Mouse (Mus musculus) ES-CJ7 (cell line): ENCODE data around the gene Dchs1.

Source experiments
- DNase-seq: peaks from one replicate; pipeline ENCODE4 v3.0.0; 2011; ENCODE audit warnings: low read depth, low spot score

Dchs1 gene

DNA sequence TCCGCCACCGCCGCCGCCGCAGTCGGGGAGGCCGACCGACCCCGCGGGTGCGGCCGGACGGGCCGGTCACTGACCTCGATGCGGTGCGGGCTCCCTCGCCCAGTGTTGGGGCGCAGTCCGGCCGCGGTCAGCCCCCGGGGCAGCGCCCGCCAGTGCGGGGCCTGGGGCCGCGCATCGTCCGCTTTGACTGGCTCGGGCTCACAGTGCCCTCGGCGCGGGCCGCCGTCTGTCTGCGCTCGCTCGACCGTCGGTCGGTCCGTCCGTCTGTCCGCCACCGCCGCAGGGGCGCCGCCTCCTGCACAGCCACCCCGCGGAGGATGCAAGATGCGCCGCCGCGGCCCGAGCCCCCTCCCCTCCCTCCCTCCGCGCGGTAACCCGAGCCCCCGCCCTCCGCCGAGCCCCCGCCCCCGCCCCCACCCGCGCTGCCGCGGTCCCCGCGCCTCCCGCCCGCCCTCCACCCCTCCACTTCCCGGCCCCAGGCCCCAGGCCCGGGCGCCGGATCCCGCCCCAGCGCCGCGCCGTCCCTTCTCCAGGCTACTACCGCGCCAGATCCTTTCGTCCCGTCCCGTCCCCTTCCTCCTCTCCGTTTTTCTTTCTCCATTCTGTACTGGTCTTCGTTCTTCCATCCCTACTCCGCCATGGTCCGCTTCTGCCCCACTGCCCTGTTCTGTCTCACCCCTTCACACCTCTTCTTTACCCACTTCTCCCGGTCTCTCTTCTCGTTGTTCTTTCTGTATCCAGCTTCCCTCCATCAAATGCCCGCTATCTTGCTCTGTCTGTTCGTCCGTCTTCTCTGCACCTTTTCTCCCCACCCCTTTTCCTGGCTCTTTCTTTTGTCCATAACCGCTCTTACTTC lies at the start of gene Dchs1:
Gene Dchs1 (minus strand): TSS at position 370 of the 856 bp plus-strand sequence.
- no peak for DNase-seq

DNA sequence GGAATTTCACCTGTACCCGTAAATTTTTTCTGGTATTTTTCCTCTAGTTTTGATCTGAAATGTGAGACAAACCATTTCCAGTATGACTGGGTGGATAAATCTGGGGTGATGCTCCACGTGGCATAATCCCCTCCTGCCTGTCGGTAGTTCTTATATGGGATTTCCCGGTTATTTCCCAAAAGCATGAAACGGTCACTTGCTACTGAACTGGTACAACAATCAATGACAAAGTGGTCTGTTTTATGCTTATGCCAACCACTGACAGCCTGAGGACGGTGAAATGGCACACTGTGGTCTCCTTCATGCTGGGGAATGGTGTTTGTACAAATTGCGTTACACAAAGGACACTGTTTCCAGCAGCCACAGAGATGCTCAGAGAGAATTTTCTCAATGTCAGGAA lies 36.8 kb upstream of the Dchs1 start:
- no peak for DNase-seq

GRCm38 (mm10) chr7:105818483-105818882 lies 31.0 kb upstream of the Dchs1 start:
- DNase-seq, result peak; percentile 38

GRCm38 (mm10) chr7:105816736-105817135 lies 29.3 kb upstream of the Dchs1 start:
- peak; percentile 24 for DNase-seq

DNA sequence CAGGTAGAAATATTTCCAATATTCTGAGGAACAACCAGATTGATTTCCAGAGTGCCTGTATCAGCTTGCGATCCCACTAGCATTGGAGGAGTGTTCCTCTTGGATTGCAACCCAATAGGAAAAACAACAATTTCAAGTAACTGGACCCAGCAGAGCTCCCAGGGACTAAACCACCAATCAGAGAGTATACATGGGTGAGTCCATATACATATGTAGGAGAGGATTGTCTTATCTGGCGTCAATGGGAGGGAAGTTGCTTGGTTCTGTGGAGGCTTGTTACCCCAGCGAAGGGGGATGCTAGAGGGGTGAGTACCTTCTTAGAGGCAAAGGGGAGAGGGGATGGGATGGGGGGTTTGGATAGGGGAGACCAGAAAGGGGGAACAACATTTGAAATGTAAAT lies 25.9 kb upstream of the Dchs1 start:
- DNase-seq, result no peak

DNA sequence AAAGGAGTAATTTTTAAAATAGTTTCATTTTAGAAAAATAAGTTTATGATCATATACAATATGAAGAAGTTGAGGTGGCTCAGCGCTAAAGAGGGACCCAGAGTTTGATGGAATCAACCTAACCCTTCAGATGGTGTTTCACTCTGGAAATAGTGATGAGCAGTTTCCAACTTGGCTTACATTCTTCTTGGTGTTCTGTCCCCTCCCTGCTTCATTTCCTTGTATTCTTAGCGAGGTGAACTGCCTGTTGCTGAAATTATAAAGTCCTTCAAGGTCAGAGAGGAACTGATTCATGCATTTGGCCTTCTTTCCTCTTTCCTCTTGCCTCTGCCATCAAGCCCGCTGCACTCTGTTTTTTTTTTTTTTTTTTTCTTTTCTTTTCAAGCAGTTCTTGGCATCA lies 25.1 kb upstream of the Dchs1 start:
- no peak for DNase-seq

DNA sequence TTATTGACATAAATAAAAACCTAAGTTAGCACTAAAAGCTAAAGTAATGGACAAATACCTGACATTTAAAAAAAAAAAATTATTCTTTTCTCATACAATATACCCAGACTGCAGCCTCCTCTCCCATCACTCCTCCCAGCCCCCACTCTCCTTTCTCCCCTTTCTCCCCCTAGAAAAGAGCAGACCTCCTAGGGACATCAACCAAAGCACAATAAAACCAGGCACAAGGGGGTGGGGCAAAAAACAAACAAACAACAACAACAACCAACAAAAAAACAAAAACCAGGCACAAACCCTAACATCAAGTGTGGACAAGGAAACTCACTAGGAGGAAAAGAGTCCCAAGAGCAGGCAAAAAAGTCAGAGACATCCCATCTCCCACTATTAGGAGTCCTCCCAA lies 24.1 kb upstream of the Dchs1 start:
- no peak for DNase-seq

DNA sequence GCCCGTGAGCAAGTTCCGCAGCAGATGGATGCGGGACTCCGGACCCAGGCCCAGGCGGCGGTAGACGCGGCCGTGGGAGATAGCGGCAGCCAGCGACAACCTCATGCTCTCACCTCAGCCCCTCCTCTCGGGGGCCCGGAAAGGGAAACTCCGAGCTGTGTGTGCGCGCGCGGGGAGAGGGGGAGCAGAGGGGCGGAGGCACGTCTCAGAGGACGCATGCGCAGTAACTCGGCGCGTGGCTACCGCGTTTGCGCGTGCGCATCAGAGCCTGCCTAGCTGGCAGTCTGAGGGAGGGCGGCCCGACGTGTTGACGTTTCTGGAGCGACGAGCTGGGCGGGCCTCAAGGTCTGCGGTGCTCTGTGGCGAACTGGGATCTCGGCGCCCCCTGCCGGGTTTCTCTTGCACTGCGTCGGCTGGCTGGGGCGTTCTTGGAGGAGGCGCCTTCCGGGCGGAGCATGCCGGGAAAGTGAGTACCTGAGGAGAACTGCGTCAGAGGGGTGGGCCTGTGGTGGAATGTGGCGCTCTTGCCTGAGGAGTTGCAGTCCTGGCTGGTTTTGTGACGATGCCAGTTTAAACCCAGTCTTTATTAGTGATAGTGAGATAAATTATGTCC lies 23.5 kb upstream of the Dchs1 start, which contains the start of gene Mrpl17:
Gene Mrpl17 (minus strand): TSS at position 223 of the 613 bp plus-strand sequence.
- peak; percentile 99 for DNase-seq

GRCm38 (mm10) chr7:105810280-105810876 lies 22.9 kb upstream of the Dchs1 start:
- DNase-seq, result peak; percentile 25

DNA sequence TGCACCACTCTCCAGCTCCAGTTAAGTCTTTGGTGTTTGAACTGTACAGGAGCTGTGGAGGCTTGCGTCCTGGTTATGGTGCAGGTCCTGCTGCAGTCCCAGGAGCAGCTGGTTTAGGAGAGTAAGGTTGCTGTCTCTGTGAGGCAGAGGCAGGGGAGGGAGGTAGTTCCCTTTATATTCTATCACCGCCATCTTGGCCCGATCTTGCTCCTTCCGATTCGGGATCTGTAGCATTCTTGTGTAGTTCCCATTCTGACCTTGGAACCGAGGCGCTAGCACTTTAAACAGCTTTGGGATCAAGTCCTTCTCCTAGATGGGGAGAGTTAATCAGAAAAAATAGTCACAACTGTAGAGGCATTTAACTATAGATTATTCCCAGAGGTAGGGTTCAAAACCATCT lies 22.4 kb upstream of the Dchs1 start:
- DNase-seq, result peak; percentile 61

DNA sequence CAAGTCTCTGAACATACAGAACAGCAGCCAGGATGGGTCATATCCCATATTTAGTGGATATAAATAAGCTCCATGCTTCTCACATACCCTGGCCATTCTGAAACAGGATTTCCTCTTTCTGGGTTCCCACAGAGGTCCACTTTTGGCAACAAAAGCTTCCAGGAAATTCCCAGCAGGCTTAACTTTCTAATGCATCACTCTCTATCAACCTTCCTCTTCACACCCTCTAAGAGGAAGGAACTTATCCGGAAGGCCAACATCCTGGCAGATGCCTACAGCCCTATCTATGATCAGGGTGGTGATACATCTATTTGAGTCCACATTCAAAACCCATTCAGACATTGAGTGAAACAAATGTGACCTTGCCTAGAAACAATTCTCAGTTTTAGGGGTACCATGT lies 20.9 kb upstream of the Dchs1 start:
- no peak for DNase-seq

- DNase-seq, result no peak
Observed at GRCm38 (mm10) chr7:105806716-105807115, 19.3 kb upstream of the Dchs1 start.

DNA sequence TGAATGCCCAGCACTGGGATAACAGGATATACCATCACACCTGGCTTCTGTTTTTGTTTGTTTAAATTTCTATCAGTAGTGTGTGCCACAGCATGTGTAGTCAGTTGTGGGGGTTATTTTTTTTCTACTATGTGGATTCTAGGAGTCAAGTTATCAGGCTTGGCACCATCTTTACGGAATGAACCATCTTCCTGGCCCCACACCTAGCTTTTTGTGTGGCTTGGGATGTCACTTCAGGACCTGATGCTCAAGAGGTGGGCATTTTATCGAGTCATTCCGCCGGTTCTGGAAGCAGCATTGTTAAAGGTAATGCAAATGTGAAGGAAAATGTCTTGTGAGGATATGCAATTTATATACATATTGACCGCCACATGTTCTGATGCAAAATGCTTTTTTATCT lies 18.7 kb upstream of the Dchs1 start:
- DNase-seq, result no peak

DNA sequence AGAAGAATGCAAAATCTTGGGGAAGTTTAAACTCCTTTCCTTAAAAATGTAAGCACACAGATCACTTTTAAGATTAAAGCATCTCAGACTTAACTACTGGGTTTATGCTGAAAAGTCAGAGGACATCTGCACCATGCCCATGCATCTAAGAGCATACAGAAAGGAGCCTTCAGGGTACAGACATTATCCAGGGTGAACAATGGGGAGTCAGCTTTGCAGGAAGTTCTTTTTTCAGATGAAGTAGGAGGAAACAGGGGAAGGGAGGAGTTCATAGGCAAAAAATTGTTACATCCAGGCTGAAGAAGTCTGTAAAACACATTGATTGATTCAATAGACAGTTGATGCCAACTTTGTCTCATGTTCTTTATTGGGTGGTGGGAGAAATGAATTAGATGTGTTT lies 16.0 kb upstream of the Dchs1 start:
- DNase-seq, result no peak

- DNase-seq, result no peak
Observed at GRCm38 (mm10) chr7:105802771-105803170, 15.3 kb upstream of the Dchs1 start.

DNA sequence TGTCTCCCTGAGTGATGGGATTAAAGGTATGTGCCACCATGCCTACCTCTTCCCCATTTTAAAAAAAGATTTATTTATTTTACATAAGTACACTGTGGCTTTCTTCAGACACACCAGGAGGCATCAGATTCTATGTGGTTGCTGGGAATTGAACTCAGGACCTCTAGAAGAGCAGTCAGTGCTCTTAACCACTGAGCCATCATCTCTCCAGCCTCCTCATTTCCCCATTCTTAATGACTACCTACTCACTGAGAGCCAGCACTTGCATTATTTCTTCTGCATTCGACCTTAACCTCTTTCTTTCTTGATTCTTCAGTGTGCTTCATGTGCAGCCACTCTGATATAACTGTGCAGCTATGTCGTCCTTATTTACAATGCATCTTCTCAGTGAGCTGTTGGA lies 14.9 kb upstream of the Dchs1 start:
- no peak for DNase-seq

GRCm38 (mm10) chr7:105796972-105797371 lies 9.5 kb upstream of the Dchs1 start:
- no peak for DNase-seq

DNA sequence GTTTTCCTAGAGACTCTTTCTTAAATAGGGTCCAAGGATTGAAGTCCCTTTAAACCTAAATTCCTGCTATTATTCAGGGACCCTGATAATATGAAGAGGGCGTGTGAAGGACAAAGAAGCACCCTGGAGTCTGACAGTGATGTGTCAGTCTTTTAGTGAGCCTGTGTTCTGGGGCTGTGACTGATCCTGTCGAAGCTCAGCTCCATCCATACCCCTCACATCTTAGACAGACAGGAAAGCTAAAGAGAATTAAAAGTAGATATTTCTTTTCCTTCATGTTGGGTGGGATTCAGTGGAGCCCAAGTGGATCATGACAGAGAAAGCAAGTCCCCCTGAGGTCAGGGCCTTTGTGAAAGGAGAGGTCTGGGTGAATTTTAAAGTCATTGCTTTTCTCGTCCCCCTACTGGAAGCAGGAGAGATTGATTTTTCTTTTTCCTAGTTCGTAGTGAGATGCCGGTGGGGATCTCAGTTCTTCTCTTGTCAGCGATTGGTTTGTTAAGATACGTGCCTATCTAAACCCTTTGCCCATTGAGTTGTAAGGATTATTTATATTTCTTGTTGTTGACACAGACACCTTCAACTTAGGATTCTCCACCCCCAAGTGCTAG lies 8.4 kb upstream of the Dchs1 start:
- no peak for DNase-seq

DNA sequence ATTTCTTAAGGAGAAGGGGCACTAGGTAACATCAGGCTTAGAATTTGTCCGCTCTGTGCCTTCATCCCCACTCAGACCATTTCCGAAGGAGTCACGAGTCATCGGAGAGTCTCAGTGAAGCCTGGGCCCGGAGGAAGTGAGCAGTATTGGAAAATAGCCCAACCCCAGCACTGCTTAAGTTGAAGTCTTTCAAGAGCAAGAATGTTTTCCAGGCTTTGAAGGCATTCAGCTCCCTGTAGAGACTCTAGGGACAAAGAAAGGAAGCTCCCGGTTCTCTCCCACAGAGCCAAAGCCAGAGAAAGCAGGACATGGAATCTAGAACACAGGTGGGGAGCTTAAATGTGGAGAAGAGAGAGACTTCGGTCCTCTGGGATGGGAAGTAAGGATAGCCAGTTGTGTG lies 6.2 kb upstream of the Dchs1 start:
- DNase-seq, result no peak

GRCm38 (mm10) chr7:105791147-105791546 lies 3.7 kb upstream of the Dchs1 start:
- no peak for DNase-seq

DNA sequence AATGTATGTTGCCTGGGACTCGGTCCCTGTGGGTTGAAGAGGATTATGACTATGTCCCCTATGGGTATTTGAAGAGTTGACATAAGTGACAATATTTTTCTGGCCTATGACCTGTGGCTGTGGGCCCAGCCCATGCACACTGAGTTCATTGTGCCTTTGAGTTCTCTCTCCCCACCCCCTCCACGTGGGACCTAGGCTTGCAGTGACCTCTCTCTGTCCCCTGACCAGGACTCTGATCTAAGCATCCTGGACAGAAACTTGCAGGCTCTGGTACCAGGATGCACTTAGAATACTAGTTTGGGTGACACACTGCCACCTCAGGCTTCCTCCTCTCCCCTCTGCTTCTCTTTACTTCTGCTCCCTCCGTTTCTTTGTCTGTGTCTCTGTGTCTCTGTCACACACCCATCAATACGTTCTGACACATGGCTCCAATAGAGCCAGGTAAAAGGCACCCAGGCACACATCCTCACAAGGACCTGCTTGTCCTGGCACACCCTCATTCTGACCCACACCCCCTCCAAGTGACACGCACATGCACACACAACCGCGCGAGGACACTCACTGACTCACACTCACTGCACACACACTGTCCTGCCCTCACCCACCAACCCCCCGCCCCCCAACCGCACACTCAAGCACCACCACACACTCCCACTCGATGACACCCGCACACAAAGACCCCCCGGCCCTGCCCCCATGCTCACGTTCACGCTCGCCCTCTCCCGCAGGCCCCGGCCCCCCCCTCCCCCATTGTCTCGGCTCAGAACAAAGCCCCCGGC lies 759 bp downstream of the Dchs1 start:
- no peak for DNase-seq

- no peak for DNase-seq
Observed at GRCm38 (mm10) chr7:105784556-105784955, 2.9 kb downstream of the Dchs1 start.
